Mouse (Mus musculus): ENCODE results near the gene Phactr3. TPM values are rescaled to one million over a fixed set of nuclear protein-coding genes. Genes with fewer than 3 reads are reported as not detected.

Gene Phactr3
- polyA plus RNA-seq, 1 experiment from 2014 or later, result 2.2 TPM

DNA sequence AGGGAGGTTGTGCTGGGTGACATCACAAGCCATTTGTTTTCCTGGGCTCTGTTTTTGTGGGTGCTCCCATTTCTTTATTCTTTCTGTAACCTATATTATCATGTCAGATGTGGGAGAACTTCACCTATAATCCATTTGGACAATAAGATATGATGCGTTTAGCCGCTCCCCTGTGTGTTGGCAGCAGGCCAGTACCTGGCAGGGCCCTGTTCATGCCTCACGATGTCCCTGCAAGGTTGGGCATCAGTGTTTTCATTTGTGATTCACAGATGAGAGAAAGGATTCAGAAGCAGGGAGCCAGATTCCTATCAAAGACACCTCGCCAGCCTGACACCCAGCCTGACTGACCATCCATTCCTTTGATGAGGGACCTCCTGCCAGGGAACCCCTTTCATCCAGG, 99.7 kb downstream of the Phactr3 start:
- no peaks in the 10 kb centered on the region for H3K36me3 ChIP-seq (ENCODE audit: control insufficient read depth, insufficient read depth)
- no peaks in the 10 kb centered on the region for H3K9me3 ChIP-seq (ENCODE audit: control insufficient read depth)
- H3K9ac ChIP-seq (ENCODE audit: low read depth, low read length), result no peak overlapping the region
- H3K4me3 ChIP-seq (ENCODE audit: low read depth, low read length), result no peak overlapping the region
- no peak for ATAC-seq
- TF ChIP-seq CTCF (IDR thresholded peaks at IDR 0.05; ENCODE audit: low read depth), result no peak
- no peaks in the 10 kb centered on the region for H3K4me1 ChIP-seq (replicated peaks; ENCODE audit: control insufficient read depth, insufficient read depth, low read length)
- WGBS, result 52% methylated on average over 4 of the region's 4 CpGs
- no peak overlapping the region for H3K4me2 ChIP-seq (replicated peaks; ENCODE audit: low read depth)
- H3K27ac ChIP-seq (ENCODE audit: low read depth, low read length), result no peak overlapping the region
- no peaks in the 10 kb centered on the region for H3K27me3 ChIP-seq (replicated peaks; ENCODE audit: control insufficient read depth, insufficient read depth, low read length)

DNA sequence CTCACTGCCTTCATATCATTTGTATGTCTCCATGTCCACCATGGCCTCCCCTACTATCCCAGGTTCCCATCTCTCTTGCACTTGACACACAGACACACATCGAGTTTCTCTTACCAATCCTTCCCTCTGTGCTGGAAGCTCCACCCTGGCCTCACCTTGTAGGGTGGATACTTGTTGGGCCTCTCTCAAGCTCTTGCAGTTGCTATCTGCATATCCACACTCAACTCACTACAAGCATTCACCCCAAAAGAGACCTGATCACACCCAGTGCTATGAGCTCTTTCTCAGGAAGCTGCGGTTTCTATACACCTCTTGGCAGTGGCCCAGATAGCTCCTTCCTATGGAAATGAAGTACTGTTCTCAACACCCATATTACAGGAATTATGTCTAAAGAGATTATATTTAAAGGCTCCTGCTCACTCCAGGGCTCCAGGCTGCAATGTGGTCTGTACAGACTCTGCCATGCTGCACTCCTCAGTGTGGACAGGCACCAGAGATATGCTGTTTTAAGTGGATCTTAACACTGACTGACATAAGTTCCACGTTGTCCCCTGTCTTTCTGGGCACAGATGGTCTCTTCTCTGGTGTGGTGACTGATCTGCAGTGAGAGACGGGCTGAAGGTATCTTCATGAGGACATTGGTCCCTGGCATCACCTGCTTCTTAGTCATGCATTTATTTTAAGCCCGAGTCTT, 100.8 kb downstream of the Phactr3 start:
- H3K27ac ChIP-seq (ENCODE audit: low read depth, low read length), result no peak overlapping the region
- no peaks in the 10 kb centered on the region for H3K36me3 ChIP-seq (ENCODE audit: control insufficient read depth, insufficient read depth)
- H3K4me3 ChIP-seq (ENCODE audit: low read depth, low read length), result no peak overlapping the region
- TF ChIP-seq CTCF (IDR thresholded peaks at IDR 0.05; ENCODE audit: low read depth), result no peak
- 75% methylated on average over 5 of the region's 5 CpGs for WGBS
- H3K9ac ChIP-seq (ENCODE audit: low read depth, low read length), result no peak overlapping the region
- H3K9me3 ChIP-seq (ENCODE audit: control insufficient read depth), result no peaks in the 10 kb centered on the region
- no peaks in the 10 kb centered on the region for H3K4me1 ChIP-seq (replicated peaks; ENCODE audit: control insufficient read depth, insufficient read depth, low read length)
- H3K4me2 ChIP-seq (replicated peaks; ENCODE audit: low read depth), result no peak overlapping the region
- H3K27me3 ChIP-seq (replicated peaks; ENCODE audit: control insufficient read depth, insufficient read depth, low read length), result no peaks in the 10 kb centered on the region
- no peak for ATAC-seq

DNA sequence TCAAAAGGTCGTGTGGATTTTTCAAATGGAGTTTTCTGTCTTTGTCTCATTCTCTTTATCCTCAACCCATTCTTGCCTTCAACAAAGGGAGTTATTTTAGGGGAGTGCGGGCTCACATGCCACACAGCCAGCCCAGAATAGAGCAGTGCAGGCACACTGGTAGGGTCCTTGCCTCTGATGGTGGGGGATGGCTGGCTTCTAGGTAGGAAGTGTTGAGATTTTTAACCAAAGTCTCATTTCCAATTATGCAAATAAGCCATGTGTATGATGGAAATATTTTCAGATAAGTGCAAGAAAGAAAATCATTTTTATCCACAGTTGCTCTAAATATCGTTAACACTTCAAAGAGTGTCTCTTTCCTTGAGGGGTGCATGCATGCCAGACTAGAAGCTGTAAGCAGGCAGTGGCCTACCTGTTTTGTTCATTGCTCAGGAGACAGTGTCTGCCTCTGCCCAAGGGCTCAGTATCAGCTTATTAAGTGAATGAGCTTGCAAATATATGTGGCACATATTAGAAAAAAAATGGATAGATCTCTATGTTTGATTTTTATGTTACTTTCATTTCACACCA, 101.5 kb downstream of the Phactr3 start:
- H3K36me3 ChIP-seq (ENCODE audit: control insufficient read depth, insufficient read depth), result no peaks in the 10 kb centered on the region
- H3K9ac ChIP-seq (ENCODE audit: low read depth, low read length), result no peak overlapping the region
- H3K9me3 ChIP-seq (ENCODE audit: control insufficient read depth), result no peaks in the 10 kb centered on the region
- TF ChIP-seq CTCF (IDR thresholded peaks at IDR 0.05; ENCODE audit: low read depth), result no peak
- no peak overlapping the region for H3K27ac ChIP-seq (ENCODE audit: low read depth, low read length)
- ATAC-seq, result no peak
- no peaks in the 10 kb centered on the region for H3K4me1 ChIP-seq (replicated peaks; ENCODE audit: control insufficient read depth, insufficient read depth, low read length)
- H3K4me2 ChIP-seq (replicated peaks; ENCODE audit: low read depth), result no peak overlapping the region
- WGBS, result 84% methylated on average over 3 of the region's 3 CpGs
- no peaks in the 10 kb centered on the region for H3K27me3 ChIP-seq (replicated peaks; ENCODE audit: control insufficient read depth, insufficient read depth, low read length)
- H3K4me3 ChIP-seq (ENCODE audit: low read depth, low read length), result no peak overlapping the region

DNA sequence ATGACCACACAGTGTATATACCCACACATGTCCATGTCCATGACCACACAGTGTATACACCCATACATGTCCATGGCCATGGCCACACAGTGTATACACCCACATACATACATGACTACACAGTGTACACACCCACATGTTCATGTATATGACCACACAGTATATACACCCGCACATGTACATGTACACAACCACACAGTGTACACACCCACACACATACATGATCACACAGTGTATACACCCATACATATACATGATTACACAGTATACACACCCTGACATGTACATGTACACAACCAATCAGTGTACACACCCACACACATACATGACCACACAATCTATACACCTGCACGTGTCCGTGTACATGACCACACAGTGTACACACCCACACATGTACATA, 102.2 kb downstream of the Phactr3 start:
- H3K4me2 ChIP-seq (replicated peaks; ENCODE audit: low read depth), result no peak overlapping the region
- H3K36me3 ChIP-seq (ENCODE audit: control insufficient read depth, insufficient read depth), result no peaks in the 10 kb centered on the region
- WGBS, result 94% methylated on average over 3 of the region's 3 CpGs
- no peaks in the 10 kb centered on the region for H3K4me1 ChIP-seq (replicated peaks; ENCODE audit: control insufficient read depth, insufficient read depth, low read length)
- no peak overlapping the region for H3K27ac ChIP-seq (ENCODE audit: low read depth, low read length)
- H3K4me3 ChIP-seq (ENCODE audit: low read depth, low read length), result no peak overlapping the region
- TF ChIP-seq CTCF (IDR thresholded peaks at IDR 0.05; ENCODE audit: low read depth), result no peak
- no peaks in the 10 kb centered on the region for H3K9me3 ChIP-seq (ENCODE audit: control insufficient read depth)
- H3K9ac ChIP-seq (ENCODE audit: low read depth, low read length), result no peak overlapping the region
- no peak for ATAC-seq
- no peaks in the 10 kb centered on the region for H3K27me3 ChIP-seq (replicated peaks; ENCODE audit: control insufficient read depth, insufficient read depth, low read length)

DNA sequence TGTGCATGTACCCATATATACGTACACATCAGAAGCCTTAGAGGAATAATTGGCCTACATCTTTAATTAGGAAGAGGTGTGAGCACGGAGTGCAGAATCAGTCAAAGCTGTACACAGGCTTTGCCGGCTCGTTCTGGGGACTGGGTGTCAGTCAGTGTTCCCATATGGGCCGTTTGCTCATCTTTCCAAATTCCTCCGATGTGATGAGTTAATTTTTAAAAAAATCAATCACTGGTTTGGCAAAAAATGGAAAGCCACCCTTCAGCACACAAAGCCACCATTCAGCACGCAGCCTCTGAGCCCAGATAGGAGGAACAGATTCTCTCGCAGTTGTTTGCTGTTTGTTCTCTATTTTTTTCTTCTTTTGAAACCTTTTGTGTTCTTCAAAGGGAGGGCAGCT, 110.5 kb downstream of the Phactr3 start:
- no peak overlapping the region for H3K4me3 ChIP-seq (ENCODE audit: low read depth, low read length)
- no peak overlapping the region for H3K27ac ChIP-seq (ENCODE audit: low read depth, low read length)
- TF ChIP-seq CTCF (IDR thresholded peaks at IDR 0.05; ENCODE audit: low read depth), result no peak
- no peak overlapping the region for H3K9ac ChIP-seq (ENCODE audit: low read depth, low read length)
- no peaks in the 10 kb centered on the region for H3K36me3 ChIP-seq (ENCODE audit: control insufficient read depth, insufficient read depth)
- no peaks in the 10 kb centered on the region for H3K27me3 ChIP-seq (replicated peaks; ENCODE audit: control insufficient read depth, insufficient read depth, low read length)
- WGBS, result 69% methylated on average over 8 of the region's 8 CpGs
- no peak overlapping the region for H3K4me2 ChIP-seq (replicated peaks; ENCODE audit: low read depth)
- no peaks in the 10 kb centered on the region for H3K9me3 ChIP-seq (ENCODE audit: control insufficient read depth)
- H3K4me1 ChIP-seq (replicated peaks; ENCODE audit: control insufficient read depth, insufficient read depth, low read length), result no peaks in the 10 kb centered on the region
- no peak for ATAC-seq

DNA sequence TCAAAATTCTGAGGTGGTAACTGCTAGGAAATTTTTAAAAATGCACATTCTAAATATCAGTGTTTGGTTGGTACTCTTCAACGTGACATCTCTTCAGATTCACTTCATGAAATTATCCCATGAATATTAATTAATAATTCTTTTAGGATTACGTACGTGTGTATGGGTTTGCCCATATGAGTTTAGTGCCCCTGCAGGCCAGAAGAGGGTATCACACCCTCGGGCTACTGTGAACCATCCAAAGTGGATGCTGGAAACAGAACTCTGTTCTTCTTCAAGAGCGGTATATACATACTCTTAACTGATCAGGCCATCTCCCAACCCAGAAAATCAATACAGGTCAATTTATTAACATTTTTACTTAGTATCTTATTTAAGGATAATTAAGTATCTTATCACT, 114.7 kb downstream of the Phactr3 start:
- no peak overlapping the region for H3K4me3 ChIP-seq (ENCODE audit: low read depth, low read length)
- H3K36me3 ChIP-seq (ENCODE audit: control insufficient read depth, insufficient read depth), result no peaks in the 10 kb centered on the region
- no peaks in the 10 kb centered on the region for H3K9me3 ChIP-seq (ENCODE audit: control insufficient read depth)
- H3K4me1 ChIP-seq (replicated peaks; ENCODE audit: control insufficient read depth, insufficient read depth, low read length), result no peaks in the 10 kb centered on the region
- 77% methylated on average over 5 of the region's 5 CpGs for WGBS
- ATAC-seq, result no peak
- no peaks in the 10 kb centered on the region for H3K27me3 ChIP-seq (replicated peaks; ENCODE audit: control insufficient read depth, insufficient read depth, low read length)
- no peak overlapping the region for H3K9ac ChIP-seq (ENCODE audit: low read depth, low read length)
- TF ChIP-seq CTCF (IDR thresholded peaks at IDR 0.05; ENCODE audit: low read depth), result peak; percentile 51
- H3K27ac ChIP-seq (ENCODE audit: low read depth, low read length), result no peak overlapping the region
- no peak overlapping the region for H3K4me2 ChIP-seq (replicated peaks; ENCODE audit: low read depth)

Measured in intestine, postnatal 0 days (tissue).